Mouse (Mus musculus) lung, adult 2 months (tissue): Measurements from ENCODE around the gene Plekha4.
"Not testable (repeated sequence)": the region's sequence is repeated elsewhere in the genome, so short reads cannot be mapped to it uniquely, and the experiment has no call there.

ENCODE experiments used
- CTCF ChIP-seq: fragments of 200-500 bp; IDR thresholded peaks from 2 replicates; pipeline ENCODE4 v1.5.1; 2011; ENCODE audit warnings: mild to moderate bottlenecking, low read length, control low read depth; ENCODE audit not compliant: insufficient read depth
- POLR2A ChIP-seq: fragments of 200-500 bp; IDR thresholded peaks from 2 replicates; pipeline ENCODE4 v1.6.1; 2011; ENCODE audit warnings: low read depth, mild to moderate bottlenecking, control low read depth, low read length, borderline replicate concordance; ENCODE audit errors: extremely low read depth

- TF ChIP-seq CTCF, POLR2A: not testable (repeated sequence)
Measured at GRCm38 (mm10) chr7:45480310-45480709, 45.8 kb upstream of the Plekha4 start.
